Mouse (Mus musculus) kidney, adult 8-10 months (tissue): ENCODE measurements at regions not wholly inside any gene's neighbourhood (a gene's known extent, or its start where the extent isn't known, plus 50 kb on each side); places are given as distances from the start of the nearest gene placed in this dataset.
A peak's percentile ranks its signal among the peaks of the same experiment; 100 is the strongest.

Source experiments
- DNase-seq, 2 experiments: peaks; one replicate each; pipeline ENCODE4 v3.0.0; 2022

GRCm38 (mm10) chr6:149246166-149246701 lies 57.7 kb upstream of the Amn1 start:
- DNase-seq, result no peak

- DNase-seq, result peak; percentile 17 to 36
These were observed 57.2 kb upstream of the Amn1 start for GRCm38 (mm10) chr6:149245716-149246115.

GRCm38 (mm10) chr6:149244159-149244558 lies 55.6 kb upstream of the Amn1 start:
- no peak for DNase-seq

GRCm38 (mm10) chr6:149243384-149243783 lies 54.9 kb upstream of the Amn1 start:
- no peak for DNase-seq

- DNase-seq, result no peak
These were observed 49.8 kb upstream of the Amn1 start for GRCm38 (mm10) chr6:149238333-149238732.
